Mouse (Mus musculus) cerebellum, postnatal 25 days (tissue): ENCODE measurements at regions not wholly inside any gene's neighbourhood (a gene's known extent, or its start where the extent isn't known, plus 50 kb on each side); places are given as distances from the start of the nearest gene placed in this dataset.
A peak's percentile ranks its signal among the peaks of the same experiment; 100 is the strongest.

Experiments
- DNase-seq, 2 experiments: peaks; one replicate each; pipeline ENCODE4 v3.0.0; 2021; ENCODE audit warnings: mixed read lengths in 2 of 2

- DNase-seq = no peak
These were observed 1053.6 kb upstream of the Celf2 start for GRCm38 (mm10) chr2:8562948-8563347.

GRCm38 (mm10) chr2:8546116-8546515 lies 1036.8 kb upstream of the Celf2 start:
- no peak for DNase-seq

- no peak for DNase-seq
These were observed 1027.5 kb upstream of the Celf2 start for GRCm38 (mm10) chr2:8536842-8537241.

DNA sequence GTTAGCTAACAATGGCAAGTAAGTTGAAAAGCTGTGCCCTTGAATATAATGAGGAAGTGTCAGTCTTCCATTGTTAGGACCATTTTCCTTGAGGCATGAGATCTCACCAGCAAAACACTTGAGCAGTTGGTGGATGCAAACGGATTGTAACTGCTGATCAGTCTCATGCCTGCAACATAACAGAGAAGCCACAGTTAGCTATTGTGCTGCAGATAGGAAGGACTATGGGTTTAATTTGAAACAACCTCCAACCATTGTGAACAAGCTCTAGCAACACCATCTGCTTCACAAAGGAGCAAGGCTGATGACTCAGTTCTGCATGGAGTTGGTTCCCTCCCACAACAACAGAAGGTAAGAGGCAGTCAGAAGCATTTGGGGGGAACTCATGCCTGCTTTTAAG lies 989.1 kb upstream of the Celf2 start:
- DNase-seq = no peak

- DNase-seq = no peak
These were observed 968.6 kb upstream of the Celf2 start for GRCm38 (mm10) chr2:8477827-8478528.

- DNase-seq = no peak
These were observed 961.2 kb upstream of the Celf2 start for GRCm38 (mm10) chr2:8470546-8470945.

- no peak for DNase-seq
These were observed 959.6 kb upstream of the Celf2 start for GRCm38 (mm10) chr2:8468989-8469388.

- DNase-seq = no peak
These were observed 959.0 kb upstream of the Celf2 start for GRCm38 (mm10) chr2:8468351-8468750.

DNA sequence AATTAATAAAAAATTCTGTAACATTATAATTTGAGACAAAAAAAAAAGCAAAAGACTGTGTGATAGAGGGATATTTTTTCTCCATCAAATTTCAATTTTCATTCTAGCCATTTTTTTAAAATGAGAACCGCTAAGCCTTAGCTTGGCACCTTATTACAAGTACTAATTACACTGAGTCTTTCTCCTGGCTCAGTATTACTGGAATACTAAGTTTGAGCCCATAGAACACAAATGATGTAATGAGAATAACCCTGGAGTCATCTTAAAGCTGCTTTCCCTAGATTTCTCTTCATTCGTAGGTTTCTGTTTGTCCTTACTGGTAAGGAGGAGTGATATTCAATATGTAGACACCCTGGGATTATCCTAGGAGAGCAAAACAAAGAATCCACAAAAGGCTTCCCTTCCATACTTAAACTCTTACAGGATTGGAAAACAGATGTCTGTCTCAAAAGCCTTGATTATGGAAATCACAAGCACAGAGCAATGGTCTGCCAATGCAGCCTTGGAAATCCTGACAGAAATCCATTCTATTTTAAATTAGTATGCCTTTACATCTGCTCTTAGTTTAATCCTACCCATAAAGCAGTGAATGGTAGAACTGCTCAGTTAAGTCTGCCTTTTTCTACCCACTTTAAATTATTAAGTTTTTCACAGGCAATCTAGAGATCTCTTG lies 958.3 kb upstream of the Celf2 start:
- no peak for DNase-seq

DNA sequence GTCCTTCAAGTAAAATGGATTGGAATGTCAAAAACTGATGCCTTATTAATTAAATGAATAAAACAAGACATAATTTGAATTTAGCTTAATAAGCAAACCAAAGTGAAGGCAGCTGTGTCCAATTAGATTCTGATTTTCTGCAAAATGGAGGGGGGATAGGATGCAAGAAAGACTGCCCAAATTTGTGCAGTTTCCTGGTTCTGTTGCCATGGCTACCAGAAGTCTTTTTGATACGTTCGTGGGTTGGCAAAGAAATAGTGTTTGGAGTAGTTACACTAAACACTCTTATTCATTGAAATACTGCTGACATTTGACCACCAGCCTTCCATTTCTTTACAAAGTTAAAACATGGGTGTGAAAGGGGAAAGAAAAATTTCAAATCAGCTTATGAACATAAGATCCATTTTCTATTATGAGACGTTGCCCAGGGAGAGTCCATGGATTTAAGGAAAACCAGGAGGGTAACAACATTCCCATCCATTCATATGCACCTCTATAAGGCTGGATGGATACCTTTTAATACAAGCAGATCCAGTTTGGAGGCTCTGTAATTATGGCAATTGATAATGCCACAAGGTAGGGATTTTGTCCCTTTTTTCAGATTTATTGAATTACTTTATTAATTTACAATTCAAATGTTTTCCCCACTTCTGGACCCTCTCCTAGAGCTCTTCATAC lies 943.3 kb upstream of the Celf2 start:
- DNase-seq = no peak

- no peak for DNase-seq
These were observed 931.9 kb upstream of the Celf2 start for GRCm38 (mm10) chr2:8441230-8441629.

DNA sequence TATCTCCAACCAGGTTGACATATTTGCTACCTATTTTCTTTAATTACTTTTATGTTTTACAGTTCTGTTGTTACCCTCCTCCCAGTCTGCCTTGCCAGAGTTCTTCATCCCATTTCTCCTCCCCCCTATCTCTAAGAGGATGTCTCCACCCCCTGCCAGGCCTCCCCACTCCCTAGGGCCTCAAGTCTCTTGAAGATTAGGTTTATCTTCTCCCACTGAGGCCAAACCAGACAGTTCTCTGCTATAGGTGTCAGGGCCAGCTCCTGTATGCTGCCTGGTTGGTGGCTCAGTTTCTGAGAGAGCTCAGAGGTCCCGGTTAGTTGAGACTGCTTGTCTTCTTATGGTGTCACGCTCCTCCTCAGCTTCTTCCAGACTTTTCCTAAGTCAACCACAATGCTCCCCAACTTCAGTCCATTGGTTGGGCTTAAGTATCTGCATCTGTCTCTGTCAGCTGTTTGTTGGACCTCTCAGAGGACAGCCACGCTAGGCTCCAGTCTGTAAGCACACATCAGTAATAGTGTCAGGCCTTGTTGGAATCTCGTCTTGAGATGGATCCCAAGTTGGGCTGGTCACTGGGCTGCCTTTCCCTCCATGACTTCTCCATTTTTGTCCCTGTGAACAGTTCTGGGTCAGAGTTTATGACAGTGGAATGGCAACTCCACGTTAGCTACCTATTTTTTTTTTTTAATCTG lies 920.4 kb upstream of the Celf2 start:
- DNase-seq = no peak

GRCm38 (mm10) chr2:8428145-8428544 lies 918.8 kb upstream of the Celf2 start:
- DNase-seq = no peak

DNA sequence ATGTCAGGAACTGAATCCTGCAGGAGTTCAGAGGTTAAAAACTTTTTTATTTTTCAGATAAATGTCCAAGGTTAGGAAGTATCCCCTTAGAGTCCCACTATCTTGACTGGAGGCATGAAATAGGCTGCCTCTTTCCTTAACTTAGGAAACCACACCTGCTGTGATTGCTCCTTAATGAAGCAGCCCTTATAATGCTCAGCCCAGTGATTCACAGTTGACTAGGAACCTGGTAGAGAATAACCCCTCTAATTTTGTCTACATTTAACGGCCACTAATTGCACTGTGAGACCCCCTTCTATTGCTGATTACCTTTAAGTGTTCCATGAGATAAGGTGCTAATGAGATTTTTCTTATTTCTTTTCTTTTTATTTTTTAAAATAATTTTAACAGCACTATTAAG lies 918.4 kb upstream of the Celf2 start:
- DNase-seq = no peak

- DNase-seq = no peak
These were observed 906.6 kb upstream of the Celf2 start for GRCm38 (mm10) chr2:8415917-8416316.

DNA sequence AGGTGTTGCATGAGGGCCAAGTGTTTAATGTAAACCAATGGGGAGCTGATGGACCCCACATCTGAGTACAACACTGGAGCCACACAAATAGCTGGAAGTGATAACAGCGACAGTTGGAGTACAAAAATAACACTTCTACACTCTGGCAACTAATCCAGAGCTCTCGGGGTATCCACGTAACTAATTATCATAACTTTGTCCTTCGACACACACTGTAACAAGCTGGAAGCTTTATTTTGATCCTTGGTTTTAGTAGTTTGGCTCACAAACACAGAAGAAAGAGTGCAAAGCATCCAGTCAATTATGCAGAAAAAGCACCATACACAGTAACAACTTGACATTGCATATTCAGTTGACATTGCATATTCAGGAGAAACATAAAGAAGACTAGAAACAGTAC lies 884.8 kb upstream of the Celf2 start:
- DNase-seq = no peak

DNA sequence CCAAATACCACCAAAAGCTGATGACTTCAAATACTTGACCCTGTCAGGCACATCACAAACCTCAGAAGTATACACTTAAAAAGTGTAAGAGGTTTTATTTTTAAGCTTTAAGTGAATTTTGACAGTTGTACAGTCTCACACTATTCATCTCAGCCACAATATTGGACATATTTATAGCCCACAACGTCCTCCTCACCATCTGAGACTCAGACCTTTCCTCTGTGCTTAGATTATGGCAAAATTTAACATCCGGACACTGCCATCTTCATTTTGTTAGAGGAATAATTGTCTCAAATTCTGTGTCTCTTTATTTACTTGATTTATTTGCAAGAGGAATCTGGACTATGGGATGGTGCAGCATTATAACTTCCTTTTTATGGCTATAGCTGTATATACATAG lies 880.2 kb upstream of the Celf2 start:
- DNase-seq = no peak

GRCm38 (mm10) chr2:8380246-8380645 lies 870.9 kb upstream of the Celf2 start:
- DNase-seq = peak; percentile 41 to 72

DNA sequence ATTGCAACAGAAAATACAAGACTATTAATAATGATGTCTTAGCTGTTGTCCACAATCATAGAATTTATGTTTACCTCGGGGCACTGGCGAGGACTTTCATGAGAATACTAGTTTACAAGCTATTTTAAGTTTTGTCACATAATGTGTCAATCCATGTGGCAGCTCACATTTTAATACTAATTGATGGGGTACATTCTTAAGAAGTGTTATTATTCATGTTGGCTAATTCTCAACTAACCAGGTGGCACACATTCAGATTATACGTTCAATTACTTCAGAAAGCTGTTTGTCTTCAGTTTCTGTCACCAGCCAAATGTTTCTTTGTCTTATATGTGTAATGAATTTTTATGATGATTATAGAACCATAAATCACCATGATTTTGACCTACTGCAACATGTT lies 870.2 kb upstream of the Celf2 start:
- no peak for DNase-seq

DNA sequence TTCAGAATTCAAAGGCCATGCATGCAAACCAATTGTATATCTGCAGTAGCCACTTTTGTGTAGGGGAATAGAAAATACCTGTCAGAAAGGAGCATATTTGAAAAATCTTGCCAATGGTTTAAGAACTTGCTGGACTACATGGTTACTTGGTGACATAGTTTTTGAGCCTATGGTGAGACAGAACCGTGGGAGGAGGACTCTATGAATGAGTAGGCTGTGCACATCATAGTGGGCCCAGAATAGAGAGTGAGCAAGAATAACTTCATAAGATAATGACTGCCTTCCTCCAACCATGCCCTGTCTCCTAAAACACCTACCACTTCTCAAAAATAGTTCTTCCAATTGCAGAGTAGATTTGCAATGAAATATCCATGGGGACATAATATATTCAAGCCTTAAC lies 838.5 kb upstream of the Celf2 start:
- DNase-seq = no peak

GRCm38 (mm10) chr2:8344748-8345147 lies 835.4 kb upstream of the Celf2 start:
- DNase-seq = no peak

- DNase-seq = no peak
These were observed 828.9 kb upstream of the Celf2 start for GRCm38 (mm10) chr2:8338271-8338670.

DNA sequence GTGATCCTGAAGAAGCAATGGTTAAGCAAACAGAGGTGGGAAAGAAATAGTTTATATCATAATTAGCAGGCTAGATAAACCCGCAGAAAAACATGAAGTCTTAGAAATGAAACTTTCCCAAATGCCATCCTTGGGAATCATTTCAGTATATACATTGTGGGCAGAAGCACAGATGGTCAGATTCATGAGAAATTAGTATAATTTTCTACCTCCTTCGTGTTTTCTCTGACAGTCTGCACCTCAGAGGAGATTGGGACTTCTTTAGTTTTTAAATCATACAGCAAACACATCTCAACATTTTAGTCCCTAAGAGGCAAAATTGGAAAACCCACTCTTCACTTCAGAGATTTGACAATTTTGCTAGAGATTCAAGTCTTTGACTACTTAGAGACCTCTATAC lies 786.6 kb upstream of the Celf2 start:
- no peak for DNase-seq

DNA sequence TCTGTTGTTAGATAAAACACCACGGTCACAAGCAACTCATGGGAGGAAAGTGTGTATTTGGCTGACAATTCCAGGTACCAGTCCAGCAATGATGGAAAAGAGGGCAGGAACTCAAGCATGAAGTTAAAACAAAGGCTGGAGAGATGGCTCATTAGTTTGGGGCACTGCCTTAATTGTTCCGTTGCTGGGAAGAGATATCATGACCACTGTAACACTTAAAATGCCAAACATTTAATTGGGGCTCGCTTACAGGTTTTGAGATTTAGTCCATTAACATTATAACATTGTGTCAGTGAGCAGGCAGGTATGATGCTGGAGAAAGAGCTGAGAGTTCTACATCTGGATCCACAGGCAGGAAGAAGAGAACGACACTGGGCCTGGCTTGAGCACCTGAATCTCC lies 782.0 kb upstream of the Celf2 start:
- DNase-seq = no peak
